17 mouse cellular contexts compared by ENCODE assay signal in the genomic region with DNA sequence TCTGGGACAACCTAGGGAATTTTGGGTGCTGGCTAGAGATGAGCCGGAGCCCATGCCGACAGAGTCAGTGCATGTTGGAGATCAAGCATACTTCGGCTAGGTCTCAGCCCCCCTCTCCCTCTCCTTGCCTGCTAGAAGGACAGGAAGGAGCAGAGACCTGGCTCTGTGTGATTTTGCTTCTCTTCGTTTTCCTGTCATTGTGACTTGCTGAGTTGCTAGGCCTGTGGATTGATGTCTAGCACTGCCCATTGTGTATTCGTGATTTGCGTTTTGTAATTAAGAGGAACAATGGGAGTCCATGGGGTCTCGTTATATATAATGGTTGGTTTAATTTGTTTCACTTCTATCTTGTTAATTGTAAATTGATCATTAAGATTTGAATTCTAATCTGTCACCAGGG.
A peak's percentile ranks its signal among the peaks of the same experiment; 100 is the strongest.
DNase-seq lines count a peak whose midpoint lies in the region; ATAC-seq and TF ChIP-seq lines count a peak whose summit lies in the region.
"Had no signal": no experiment of that assay in that cellular context is flagged by ENCODE, and none has a peak within 500 bp of the region (broad histone marks: within the 10 kb centered on the region; RNA-seq: fewer than 3 reads in every experiment).

No protein-coding gene starts in this region.

- peaks cover 6% of the 10 kb centered on the region; the same call in 1 of the 2 replicates for H3K4me1 ChIP-seq in hindbrain, embryonic 12.5 days
- no peaks in the 10 kb centered on the region for H3K4me1 ChIP-seq in hindbrain, postnatal 0 days (ENCODE audit: insufficient read depth, low read length)
- peaks cover 7% of the 10 kb centered on the region; the same call in 1 of the 2 replicates for H3K4me1 ChIP-seq in midbrain, embryonic 14.5 days (ENCODE audit: control insufficient read depth, insufficient read depth, low read length)
- peaks cover under 1% of the 10 kb centered on the region; the same call in 1 of the 2 replicates for H3K4me1 ChIP-seq in midbrain, embryonic 16.5 days (ENCODE audit: control insufficient read depth, insufficient read depth, low read length)
- peaks cover 22% of the 10 kb centered on the region for H3K4me1 ChIP-seq in forebrain, embryonic 14.5 days (ENCODE audit: control insufficient read depth, insufficient read depth, low read length)
- peaks cover 3% of the 10 kb centered on the region; the same call in 1 of the 2 replicates for H3K4me1 ChIP-seq in neural tube, embryonic 14.5 days (ENCODE audit: control insufficient read depth, insufficient read depth, low read length)

- no peak for DNase-seq in hindbrain, postnatal 0 days (ENCODE audit: low spot score)
- DNase-seq in midbrain, embryonic 14.5 days, result peak; percentile 35
- no peak for DNase-seq in forebrain, embryonic 14.5 days (ENCODE audit: low spot score)
- DNase-seq in left cerebral cortex, adult 8-10 months (ENCODE audit: low spot score in 2 of 2), result no peak
- DNase-seq: adrenal gland, adult 2 months; cerebellum, adult 11-12 months; cerebellum, postnatal 36 days; gastrocnemius, postnatal 25 days; kidney, postnatal 4 days; liver; lung, adult 2 months; right cerebral cortex, postnatal 14 days had no signal

- no peak overlapping the region for H3K4me2 ChIP-seq in hindbrain, embryonic 12.5 days (replicated peaks)
- no peak overlapping the region for H3K4me2 ChIP-seq in hindbrain, postnatal 0 days (ENCODE audit: low read depth, low read length)
- no peak overlapping the region for H3K4me2 ChIP-seq in midbrain, embryonic 14.5 days (ENCODE audit: low read length)
- no peak overlapping the region for H3K4me2 ChIP-seq in midbrain, embryonic 16.5 days (ENCODE audit: low read length)
- no peak overlapping the region for H3K4me2 ChIP-seq in forebrain, embryonic 14.5 days (ENCODE audit: low read length)
- H3K4me2 ChIP-seq in neural tube, embryonic 14.5 days (ENCODE audit: low read depth, low read length), result no peak overlapping the region

- no peak overlapping the region for H3K27ac ChIP-seq in hindbrain, embryonic 12.5 days
- no peak overlapping the region for H3K27ac ChIP-seq in hindbrain, postnatal 0 days
- H3K27ac ChIP-seq in midbrain, embryonic 14.5 days (replicated peaks; ENCODE audit: low read depth, low read length), result no peak overlapping the region
- no peak overlapping the region for H3K27ac ChIP-seq in midbrain, embryonic 16.5 days (ENCODE audit: low read length)
- H3K27ac ChIP-seq in forebrain, embryonic 14.5 days (ENCODE audit: low read depth, low read length), result peak overlapping the region; percentile 49; the same call in 1 of the 2 replicates
- no peak overlapping the region for H3K27ac ChIP-seq in neural tube, embryonic 14.5 days (ENCODE audit: low read depth, low read length)

- ATAC-seq in hindbrain, embryonic 12.5 days (ENCODE audit: low FRiP score), result peak; percentile 47; the same call in 1 of the 2 replicates
- no peak for ATAC-seq in hindbrain, postnatal 0 days
- no peak for ATAC-seq in midbrain, embryonic 14.5 days (ENCODE audit: low FRiP score, low TSS enrichment)
- ATAC-seq in midbrain, embryonic 16.5 days, result no peak
- no peak for ATAC-seq in forebrain, embryonic 14.5 days
- ATAC-seq in neural tube, embryonic 14.5 days (ENCODE audit: low read depth), result peak; percentile 84

- no peak overlapping the region for H3K4me3 ChIP-seq in hindbrain, embryonic 12.5 days
- H3K4me3 ChIP-seq in hindbrain, postnatal 0 days (ENCODE audit: low read length), result no peak overlapping the region
- no peak overlapping the region for H3K4me3 ChIP-seq in midbrain, embryonic 14.5 days (replicated peaks; ENCODE audit: low read depth, low read length)
- H3K4me3 ChIP-seq in midbrain, embryonic 16.5 days (ENCODE audit: low read depth, low read length), result no peak overlapping the region
- H3K4me3 ChIP-seq in forebrain, embryonic 14.5 days (ENCODE audit: low read depth, low read length), result no peak overlapping the region
- H3K4me3 ChIP-seq in neural tube, embryonic 14.5 days (ENCODE audit: low read depth, low read length), result no peak overlapping the region
- H3K4me3 ChIP-seq: erythroblast, embryonic 14.5 days; megakaryocyte, embryonic 14.5 days had no signal

- H3K9ac ChIP-seq in hindbrain, embryonic 12.5 days, result no peak overlapping the region
- no peak overlapping the region for H3K9ac ChIP-seq in hindbrain, postnatal 0 days (replicated peaks; ENCODE audit: low read length)
- H3K9ac ChIP-seq in midbrain, embryonic 14.5 days (replicated peaks; ENCODE audit: low read length), result no peak overlapping the region
- no peak overlapping the region for H3K9ac ChIP-seq in midbrain, embryonic 16.5 days (ENCODE audit: low read depth, low read length)
- no peak overlapping the region for H3K9ac ChIP-seq in forebrain, embryonic 14.5 days (ENCODE audit: low read length)
- no peak overlapping the region for H3K9ac ChIP-seq in neural tube, embryonic 14.5 days (replicated peaks; ENCODE audit: low read depth, low read length)

- no peaks in the 10 kb centered on the region for H3K27me3 ChIP-seq in hindbrain, embryonic 12.5 days
- no peaks in the 10 kb centered on the region for H3K27me3 ChIP-seq in hindbrain, postnatal 0 days (ENCODE audit: insufficient read depth, low read length)
- no peaks in the 10 kb centered on the region for H3K27me3 ChIP-seq in midbrain, embryonic 14.5 days (ENCODE audit: control insufficient read depth, insufficient read depth, low read length)
- no peaks in the 10 kb centered on the region for H3K27me3 ChIP-seq in midbrain, embryonic 16.5 days (ENCODE audit: control insufficient read depth, insufficient read depth, low read depth, low read length)
- no peaks in the 10 kb centered on the region for H3K27me3 ChIP-seq in forebrain, embryonic 14.5 days (replicated peaks; ENCODE audit: control insufficient read depth, insufficient read depth, low read length)
- no peaks in the 10 kb centered on the region for H3K27me3 ChIP-seq in neural tube, embryonic 14.5 days (ENCODE audit: control insufficient read depth, insufficient read depth, low read length)
- H3K27me3 ChIP-seq: megakaryocyte, embryonic 14.5 days had no signal

- 38% methylated on average over 7 of the region's 7 CpGs for WGBS in hindbrain, embryonic 12.5 days
- 31% methylated on average over 7 of the region's 7 CpGs for WGBS in hindbrain, postnatal 0 days
- 51% methylated on average over 7 of the region's 7 CpGs for WGBS in midbrain, embryonic 14.5 days
- WGBS in midbrain, embryonic 16.5 days, result 37% methylated on average over 7 of the region's 7 CpGs
- 16% methylated on average over 7 of the region's 7 CpGs for WGBS in forebrain, embryonic 14.5 days
- WGBS in neural tube, embryonic 14.5 days, result 33% methylated on average over 7 of the region's 7 CpGs

- no peaks in the 10 kb centered on the region for H3K9me3 ChIP-seq in hindbrain, embryonic 12.5 days (replicated peaks)
- H3K9me3 ChIP-seq in hindbrain, postnatal 0 days (ENCODE audit: low read length), result no peaks in the 10 kb centered on the region
- no peaks in the 10 kb centered on the region for H3K9me3 ChIP-seq in midbrain, embryonic 14.5 days (ENCODE audit: control insufficient read depth, low read length)
- H3K9me3 ChIP-seq in midbrain, embryonic 16.5 days (replicated peaks; ENCODE audit: control insufficient read depth, low read length, poor library complexity, severe bottlenecking), result no peaks in the 10 kb centered on the region
- H3K9me3 ChIP-seq in forebrain, embryonic 14.5 days (replicated peaks; ENCODE audit: control insufficient read depth, low read length), result no peaks in the 10 kb centered on the region
- no peaks in the 10 kb centered on the region for H3K9me3 ChIP-seq in neural tube, embryonic 14.5 days (ENCODE audit: control insufficient read depth, low read length)
- H3K9me3 ChIP-seq: megakaryocyte, embryonic 14.5 days had no signal

- H3K36me3 ChIP-seq in hindbrain, embryonic 12.5 days, result peaks cover 6% of the 10 kb centered on the region; the same call in 1 of the 2 replicates
- no peaks in the 10 kb centered on the region; the same call in 1 of the 2 replicates for H3K36me3 ChIP-seq in hindbrain, postnatal 0 days (ENCODE audit: insufficient read depth, low read length)
- H3K36me3 ChIP-seq in midbrain, embryonic 14.5 days (ENCODE audit: control insufficient read depth, insufficient read depth, low read length), result peaks cover 5% of the 10 kb centered on the region; the same call in 1 of the 2 replicates
- H3K36me3 ChIP-seq in midbrain, embryonic 16.5 days (ENCODE audit: control insufficient read depth, insufficient read depth, low read length), result peaks cover 3% of the 10 kb centered on the region; the same call in 1 of the 2 replicates
- no peaks in the 10 kb centered on the region for H3K36me3 ChIP-seq in forebrain, embryonic 14.5 days (ENCODE audit: control insufficient read depth, insufficient read depth, low read length)
- H3K36me3 ChIP-seq in neural tube, embryonic 14.5 days (ENCODE audit: control insufficient read depth, insufficient read depth, low read length), result no peaks in the 10 kb centered on the region

- no peak for TF ChIP-seq CTCF in hindbrain, postnatal 0 days (IDR thresholded peaks at IDR 0.05; ENCODE audit: low read depth)

Comparison
In these comparisons a context has a peak if more than half of its experiments do, and no peak if none do; other contexts are left out.
1. ATAC-seq: peak in hindbrain, embryonic 12.5 days (single experiment) and neural tube, embryonic 14.5 days (single experiment); none in hindbrain, postnatal 0 days (single experiment), midbrain, embryonic 14.5 days (single experiment), midbrain, embryonic 16.5 days (single experiment) and forebrain, embryonic 14.5 days (single experiment).